Mouse (Mus musculus) embryo, embryonic 10 days (tissue): ENCODE measurements at regions not wholly inside any gene's neighbourhood (a gene's known extent, or its start where the extent isn't known, plus 50 kb on each side); places are given as distances from the start of the nearest gene placed in this dataset.
"Not testable (repeated sequence)": the region's sequence is repeated elsewhere in the genome, so short reads cannot be mapped to it uniquely, and the experiment has no call there.

Experiments used
- DNase-seq: peaks from one replicate; pipeline ENCODE4 v3.0.0-alpha.2; 2015; ENCODE audit warnings: low spot score

GRCm38 (mm10) chr4:145774241-145774761, 94.3 kb upstream of the Zfp986 start:
- peak; percentile 3 for DNase-seq

GRCm38 (mm10) chr4:145774884-145775283, 93.7 kb upstream of the Zfp986 start:
- DNase-seq, result not testable (repeated sequence)

- DNase-seq, result not testable (repeated sequence)
Observed at GRCm38 (mm10) chr4:145776531-145776930, 92.1 kb upstream of the Zfp986 start.

- DNase-seq, result not testable (repeated sequence)
Observed at GRCm38 (mm10) chr4:145781281-145781896, 87.2 kb upstream of the Zfp986 start.

GRCm38 (mm10) chr4:145814674-145815073, 53.9 kb upstream of the Zfp986 start:
- not testable (repeated sequence) for DNase-seq
